ENCODE assay signal across 8 mouse cellular contexts in the genomic region with DNA sequence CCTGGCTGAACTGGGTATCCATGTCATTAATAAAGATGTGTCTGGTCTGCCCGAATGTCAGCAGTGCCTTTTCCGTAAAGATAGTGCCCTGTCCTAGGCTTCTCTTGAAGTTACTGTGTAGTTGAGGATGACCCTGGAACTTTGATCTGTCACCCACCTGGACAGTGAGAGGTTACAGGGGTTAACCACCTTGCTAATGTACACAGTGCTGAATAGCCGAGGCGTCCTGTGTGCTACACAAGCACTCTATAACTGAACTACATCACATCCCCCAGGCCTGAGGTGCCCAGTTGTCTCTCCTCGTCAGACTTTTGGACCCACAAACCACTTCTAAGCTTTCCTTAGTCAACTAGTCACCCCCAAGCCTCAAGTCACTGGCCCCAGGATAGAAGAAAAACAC. TPM values are rescaled to one million over a fixed set of nuclear protein-coding genes. Genes with fewer than 3 reads are reported as not detected.
A peak's percentile ranks its signal among the peaks of the same experiment; 100 is the strongest.
DNase-seq lines count a peak whose midpoint lies in the region; ATAC-seq and TF ChIP-seq lines count a peak whose summit lies in the region.

No protein-coding gene starts in this region.

- H3K27ac ChIP-seq in lung, embryonic 15.5 days: 0 out of 2 replicates have a peak overlapping the region, but pooled peaks have one; percentile 95
- H3K27ac ChIP-seq in forebrain, embryonic 10.5 days: peak overlapping the region; percentile 92
- no peak overlapping the region for H3K27ac ChIP-seq in limb, embryonic 11.5 days (replicated peaks; ENCODE audit: low read depth, low read length)
- H3K27ac ChIP-seq in olfactory bulb, adult 2 months (ENCODE audit: insufficient read depth, low read depth, low read length): no peak overlapping the region

- no peaks in the 10 kb centered on the region for H3K9me3 ChIP-seq in lung, embryonic 15.5 days
- no peaks in the 10 kb centered on the region for H3K9me3 ChIP-seq in forebrain, embryonic 10.5 days
- H3K9me3 ChIP-seq in limb, embryonic 11.5 days (ENCODE audit: control insufficient read depth, low read length): no peaks in the 10 kb centered on the region

- TF ChIP-seq POLR2A in olfactory bulb, adult 2 months (IDR thresholded peaks at IDR 0.05; ENCODE audit: insufficient read depth, low read depth, low read length): no peak

- DNase-seq in lung, adult 18-20 months: no peak
- no peak for DNase-seq in forebrain, embryonic 10.5 days (ENCODE audit: extremely low spot score, low spot score)
- DNase-seq in limb, embryonic 11.5 days (ENCODE audit: low spot score): no peak
- no peak for DNase-seq in urinary bladder, postnatal 4 days (ENCODE audit: low spot score in 2 of 2)
- no peak for DNase-seq in left cerebral cortex, adult 9 months (ENCODE audit: low spot score in 2 of 2)

- peaks cover 16% of the 10 kb centered on the region for H3K36me3 ChIP-seq in lung, embryonic 15.5 days
- H3K36me3 ChIP-seq in forebrain, embryonic 10.5 days (replicated peaks): peaks cover 37% of the 10 kb centered on the region
- peaks cover 3% of the 10 kb centered on the region; the same call in 1 of the 2 replicates for H3K36me3 ChIP-seq in limb, embryonic 11.5 days (ENCODE audit: control insufficient read depth, insufficient read depth, low read length)

- peak overlapping the region; percentile 88 for H3K9ac ChIP-seq in lung, embryonic 15.5 days
- peak overlapping the region; percentile 90; the same call in 1 of the 2 replicates for H3K9ac ChIP-seq in limb, embryonic 11.5 days (ENCODE audit: low read length)

- H3K4me3 ChIP-seq in lung, embryonic 15.5 days: peak overlapping the region; percentile 90
- peak overlapping the region; percentile 70 for H3K4me3 ChIP-seq in forebrain, embryonic 10.5 days
- H3K4me3 ChIP-seq in limb, embryonic 11.5 days (ENCODE audit: low read depth, low read length): peak overlapping the region; percentile 82
- H3K4me3 ChIP-seq in olfactory bulb, adult 2 months (ENCODE audit: insufficient read depth, low read depth, low read length): peak overlapping the region; percentile 90

- H3K27me3 ChIP-seq in lung, embryonic 15.5 days: no peaks in the 10 kb centered on the region
- H3K27me3 ChIP-seq in forebrain, embryonic 10.5 days (ENCODE audit: poor library complexity, severe bottlenecking): no peaks in the 10 kb centered on the region
- no peaks in the 10 kb centered on the region for H3K27me3 ChIP-seq in limb, embryonic 11.5 days (ENCODE audit: control insufficient read depth, insufficient read depth, low read length)

- 42% methylated on average over 5 of the region's 5 CpGs for WGBS in lung, embryonic 15.5 days
- WGBS in forebrain, embryonic 10.5 days: 82% methylated on average over 5 of the region's 5 CpGs
- 70% methylated on average over 5 of the region's 5 CpGs for WGBS in limb, embryonic 11.5 days
- WGBS in olfactory bulb, adult 2 months: 60% methylated on average over 5 of the region's 5 CpGs

- TF ChIP-seq CTCF in olfactory bulb, adult 2 months (IDR thresholded peaks at IDR 0.05; ENCODE audit: insufficient read depth, low read depth, low read length): no peak

- no peak for ATAC-seq in lung, embryonic 15.5 days (ENCODE audit: borderline replicate concordance, extremely low read depth, low FRiP score, low TSS enrichment)
- ATAC-seq in limb, embryonic 11.5 days (ENCODE audit: insufficient number of reproducible peaks, low FRiP score, low TSS enrichment, low read depth): no peak
- ATAC-seq in granulocyte monocyte progenitor cell, adult 5-6 weeks (replicated peaks; ENCODE audit: poor library complexity, severe bottlenecking): no peak

- H3K4me1 ChIP-seq in lung, embryonic 15.5 days: peaks cover 39% of the 10 kb centered on the region
- peaks cover 56% of the 10 kb centered on the region for H3K4me1 ChIP-seq in forebrain, embryonic 10.5 days
- H3K4me1 ChIP-seq in limb, embryonic 11.5 days (ENCODE audit: control insufficient read depth, insufficient read depth, low read length): peaks cover 19% of the 10 kb centered on the region
- H3K4me1 ChIP-seq in olfactory bulb, adult 2 months (ENCODE audit: control insufficient read depth, insufficient read depth, low read length): peaks cover 27% of the 10 kb centered on the region

- H3K4me2 ChIP-seq in lung, embryonic 15.5 days: peak overlapping the region; percentile 92
- peak overlapping the region; percentile 90 for H3K4me2 ChIP-seq in limb, embryonic 11.5 days (ENCODE audit: low read depth, severe bottlenecking)

RNA-seq across cellular contexts. Expression of a gene that starts 1.4 kb away (rescaled TPM):
- 33.5 and 33.8 TPM in 2 replicates for polyA plus RNA-seq in lung, embryonic 15.5 days (2015; fragmentation: Nextera tagmentation; extraction: Ambion mirVana)
- polyA plus RNA-seq in forebrain, embryonic 10.5 days (2016; fragmentation: Nextera tagmentation; extraction: Ambion mirVana): 35.1 and 38.7 TPM in 2 replicates
- polyA plus RNA-seq in limb, embryonic 11.5 days (2014; fragmentation: Nextera tagmentation; extraction: Ambion mirVana): 37.8 and 40.3 TPM in 2 replicates
- not detected in 2 replicates for polyA plus RNA-seq in olfactory bulb, adult 2 months (2012; ENCODE audit: insufficient read depth, insufficient read length, low replicate concordance, missing spikeins)
- total RNA-seq in granulocyte monocyte progenitor cell, adult 5-6 weeks (2014; fragmentation: Nextera tagmentation): 5.0 and 17.6 TPM in 2 replicates
- 13.7 and 17.6 TPM in 2 replicates for total RNA-seq in granulocyte monocyte progenitor cell, adult 5-6 weeks (2017)

RNA-seq across cellular contexts. Expression of a gene that starts 4.8 kb away (rescaled TPM):
- polyA plus RNA-seq in lung, embryonic 15.5 days (2015; fragmentation: Nextera tagmentation; extraction: Ambion mirVana): 709 and 773 TPM in 2 replicates
- 829 and 865 TPM in 2 replicates for polyA plus RNA-seq in forebrain, embryonic 10.5 days (2016; fragmentation: Nextera tagmentation; extraction: Ambion mirVana)
- 894 and 914 TPM in 2 replicates for polyA plus RNA-seq in limb, embryonic 11.5 days (2014; fragmentation: Nextera tagmentation; extraction: Ambion mirVana)
- 1,126 and 1,387 TPM in 2 replicates for polyA plus RNA-seq in olfactory bulb, adult 2 months (2012; ENCODE audit: insufficient read depth, insufficient read length, low replicate concordance, missing spikeins)
- total RNA-seq in granulocyte monocyte progenitor cell, adult 5-6 weeks (2014; fragmentation: Nextera tagmentation): 2,326 and 2,717 TPM in 2 replicates
- total RNA-seq in granulocyte monocyte progenitor cell, adult 5-6 weeks (2017): 1,639 and 2,001 TPM in 2 replicates

RNA-seq across cellular contexts. Expression of a gene that starts 4.8 kb away (rescaled TPM):
- 75.8 and 76.2 TPM in 2 replicates for polyA plus RNA-seq in lung, embryonic 15.5 days (2015; fragmentation: Nextera tagmentation; extraction: Ambion mirVana)
- polyA plus RNA-seq in forebrain, embryonic 10.5 days (2016; fragmentation: Nextera tagmentation; extraction: Ambion mirVana): 89.4 and 92.1 TPM in 2 replicates
- polyA plus RNA-seq in limb, embryonic 11.5 days (2014; fragmentation: Nextera tagmentation; extraction: Ambion mirVana): 95.3 and 98.6 TPM in 2 replicates
- polyA plus RNA-seq in olfactory bulb, adult 2 months (2012; ENCODE audit: insufficient read depth, insufficient read length, low replicate concordance, missing spikeins): not detected in 2 replicates
- 39.7 and 52.3 TPM in 2 replicates for total RNA-seq in granulocyte monocyte progenitor cell, adult 5-6 weeks (2014; fragmentation: Nextera tagmentation)
- total RNA-seq in granulocyte monocyte progenitor cell, adult 5-6 weeks (2017): 45.2 and 46.1 TPM in 2 replicates

RNA-seq across cellular contexts. Expression of a gene that starts 5.8 kb away (rescaled TPM):
- polyA plus RNA-seq in lung, embryonic 15.5 days (2015; fragmentation: Nextera tagmentation; extraction: Ambion mirVana): 10.4 and 13.9 TPM in 2 replicates
- polyA plus RNA-seq in forebrain, embryonic 10.5 days (2016; fragmentation: Nextera tagmentation; extraction: Ambion mirVana): 31.0 and 32.2 TPM in 2 replicates
- 21.6 and 25.2 TPM in 2 replicates for polyA plus RNA-seq in limb, embryonic 11.5 days (2014; fragmentation: Nextera tagmentation; extraction: Ambion mirVana)
- polyA plus RNA-seq in olfactory bulb, adult 2 months (2012; ENCODE audit: insufficient read depth, insufficient read length, low replicate concordance, missing spikeins): not detected in 2 replicates
- 14.4 and 19.3 TPM in 2 replicates for total RNA-seq in granulocyte monocyte progenitor cell, adult 5-6 weeks (2014; fragmentation: Nextera tagmentation)
- 3.4 and 4.0 TPM in 2 replicates for total RNA-seq in granulocyte monocyte progenitor cell, adult 5-6 weeks (2017)

RNA-seq across cellular contexts. Expression of a gene that starts 14.6 kb away (rescaled TPM):
- polyA plus RNA-seq in lung, embryonic 15.5 days (2015; fragmentation: Nextera tagmentation; extraction: Ambion mirVana): 71.6 and 77.5 TPM in 2 replicates
- polyA plus RNA-seq in forebrain, embryonic 10.5 days (2016; fragmentation: Nextera tagmentation; extraction: Ambion mirVana): 65.2 and 68.2 TPM in 2 replicates
- 50.7 and 52.1 TPM in 2 replicates for polyA plus RNA-seq in limb, embryonic 11.5 days (2014; fragmentation: Nextera tagmentation; extraction: Ambion mirVana)
- not detected in 2 replicates for polyA plus RNA-seq in olfactory bulb, adult 2 months (2012; ENCODE audit: insufficient read depth, insufficient read length, low replicate concordance, missing spikeins)
- total RNA-seq in granulocyte monocyte progenitor cell, adult 5-6 weeks (2014; fragmentation: Nextera tagmentation): 33.1 and 44.0 TPM in 2 replicates
- 48.0 and 48.5 TPM in 2 replicates for total RNA-seq in granulocyte monocyte progenitor cell, adult 5-6 weeks (2017)

Comparison
In these comparisons a context has a peak if more than half of its experiments do, and no peak if none do; other contexts are left out.
1. H3K27ac ChIP-seq: peak in lung, embryonic 15.5 days (single experiment) and forebrain, embryonic 10.5 days (single experiment); none in limb, embryonic 11.5 days (single experiment) and olfactory bulb, adult 2 months (single experiment).
2. RNA of a gene that starts 1.4 kb away (polyA plus RNA-seq): 37.8 to 40.3 TPM in limb, embryonic 11.5 days, 35.1 to 38.7 TPM in forebrain, embryonic 10.5 days and 33.5 to 33.8 TPM in lung, embryonic 15.5 days; not detected in olfactory bulb, adult 2 months; every median in the first group is over 10 times any median in the second.
3. RNA of a gene that starts 4.8 kb away (polyA plus RNA-seq): 95.3 to 98.6 TPM in limb, embryonic 11.5 days, 89.4 to 92.1 TPM in forebrain, embryonic 10.5 days and 75.8 to 76.2 TPM in lung, embryonic 15.5 days; not detected in olfactory bulb, adult 2 months; every median in the first group is over 10 times any median in the second.
4. Peak in every context shown above with its lines, with median percentiles within 50 percentile points of each other: H3K4me3 ChIP-seq.